Mouse (Mus musculus): ENCODE data around the gene Osr1. TPM values are rescaled to one million over a fixed set of nuclear protein-coding genes. Genes with fewer than 3 reads are reported as not detected.

Gene Osr1
- total and polyA plus RNA-seq, 3 experiments, result not detected

DNA sequence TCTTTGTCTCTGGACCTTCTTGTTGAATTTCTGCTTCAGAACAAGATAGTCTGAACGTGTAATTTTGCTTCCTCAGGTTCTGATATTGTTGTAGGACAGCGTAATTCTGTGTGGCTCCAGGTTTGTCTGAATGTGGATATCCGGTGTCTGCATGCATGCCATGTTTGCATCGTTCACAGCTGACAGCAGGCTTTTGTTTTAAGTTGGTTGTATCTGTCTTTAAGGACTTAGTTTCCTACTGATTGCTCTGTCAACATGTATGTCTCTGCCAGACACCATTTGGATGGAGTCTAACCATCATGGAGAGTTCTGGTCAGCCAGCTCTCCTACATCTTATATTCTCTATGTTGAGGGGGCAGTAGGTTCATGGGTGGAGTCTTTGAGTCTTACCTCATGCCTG is 8.7 kb downstream of the Osr1 start:
- Histone ChIP-seq H3K4me1 (ENCODE audit: control insufficient read depth in 1 of 2, insufficient read depth in 2 of 2) (no peaks in the 10 kb centered on the region), H3K9ac (ENCODE audit: insufficient read depth, low read depth) (no peak overlapping the region), H3K27ac (ENCODE audit: insufficient read depth, low read depth) (no peak overlapping the region), H3K79me2 (replicated peaks; ENCODE audit: control insufficient read depth, extremely low read depth, insufficient read depth, poor library complexity, severe bottlenecking) (no peaks in the 10 kb centered on the region), H3K27me3 (replicated peaks) (no peaks in the 10 kb centered on the region), H3K9me3 (replicated peaks; ENCODE audit: low read length) (no peaks in the 10 kb centered on the region), H3K36me3 (replicated peaks in 1 of 2; ENCODE audit: control insufficient read depth in 1 of 2, insufficient read depth in 1 of 2, low read length in 1 of 2) (no peaks in the 10 kb centered on the region), H3K4me2 (ENCODE audit: insufficient read depth, low read depth, poor library complexity, severe bottlenecking) (no peak overlapping the region), H3K4me3 (replicated peaks in 1 of 3; ENCODE audit: low read depth in 2 of 3, low read length in 2 of 3, poor library complexity in 1 of 3) (no peak overlapping the region)
- in situ Hi-C loops (cut with MboI; ENCODE audit: low pct_ligation_motif_present, low pct_unique_long_range_greater_than_20kb, low sequenced_read_pairs), result loop anchor here (10.0 kb wide), 1 partner anchor 856 kb away; no protein-coding TSS in a partner anchor
- dilution Hi-C loops (cut with MboI; ENCODE audit: extremely low pct_ligation_motif_present, extremely low pct_unique_long_range_greater_than_20kb, low sequenced_read_pairs), result no loop called here
- TF ChIP-seq CTCF (conservative IDR thresholded peaks at IDR 0.05 in 1 of 2, IDR thresholded peaks at IDR 0.05 in 1 of 2; ENCODE audit: low read depth in 2 of 2, low read length in 2 of 2) (no peak), TCF12 (IDR thresholded peaks at IDR 0.05; ENCODE audit: low read depth, low read length) (no peak), EP300 (IDR thresholded peaks at IDR 0.05; ENCODE audit: low read length) (no peak), GABPA (IDR thresholded peaks at IDR 0.05; ENCODE audit: insufficient replicate concordance, low read depth, low read length) (no peak), ZC3H11A (IDR thresholded peaks at IDR 0.05; ENCODE audit: low read depth, low read length) (no peak)
- no peak for DNase-seq (ENCODE audit: extremely low read depth)

DNA sequence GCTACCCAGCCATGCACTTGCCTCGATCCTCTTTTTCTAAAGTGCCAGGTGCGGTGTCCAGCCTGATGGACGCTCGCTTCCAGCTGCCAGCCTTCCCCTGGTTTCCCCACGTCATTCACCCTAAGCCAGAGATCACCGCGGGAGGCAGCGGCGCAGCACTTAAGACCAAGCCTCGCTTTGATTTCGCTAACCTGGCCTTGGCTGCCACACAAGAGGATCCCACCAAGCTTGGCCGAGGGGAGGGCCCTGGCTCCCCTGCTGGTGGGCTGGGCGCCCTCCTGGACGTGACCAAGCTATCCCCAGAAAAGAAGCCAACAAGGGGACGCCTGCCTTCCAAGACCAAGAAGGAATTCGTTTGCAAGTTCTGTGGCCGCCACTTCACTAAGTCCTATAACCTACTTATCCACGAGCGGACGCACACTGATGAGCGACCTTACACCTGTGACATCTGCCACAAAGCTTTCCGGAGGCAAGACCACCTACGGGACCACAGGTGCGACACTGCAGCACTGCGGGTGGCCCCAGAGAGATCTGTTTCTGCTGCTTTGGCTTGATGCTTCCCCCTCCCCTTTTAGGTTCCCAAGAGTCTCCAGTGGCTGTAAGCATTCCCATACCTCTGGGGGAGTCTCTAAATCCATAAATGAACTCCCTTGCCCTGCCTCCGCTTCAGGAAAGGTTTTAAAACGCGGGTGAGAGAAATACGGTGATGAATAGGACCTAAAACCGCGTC is 9.6 kb downstream of the Osr1 start:
- no peak overlapping the region for H3K27ac ChIP-seq (ENCODE audit: insufficient read depth, low read depth)

DNA sequence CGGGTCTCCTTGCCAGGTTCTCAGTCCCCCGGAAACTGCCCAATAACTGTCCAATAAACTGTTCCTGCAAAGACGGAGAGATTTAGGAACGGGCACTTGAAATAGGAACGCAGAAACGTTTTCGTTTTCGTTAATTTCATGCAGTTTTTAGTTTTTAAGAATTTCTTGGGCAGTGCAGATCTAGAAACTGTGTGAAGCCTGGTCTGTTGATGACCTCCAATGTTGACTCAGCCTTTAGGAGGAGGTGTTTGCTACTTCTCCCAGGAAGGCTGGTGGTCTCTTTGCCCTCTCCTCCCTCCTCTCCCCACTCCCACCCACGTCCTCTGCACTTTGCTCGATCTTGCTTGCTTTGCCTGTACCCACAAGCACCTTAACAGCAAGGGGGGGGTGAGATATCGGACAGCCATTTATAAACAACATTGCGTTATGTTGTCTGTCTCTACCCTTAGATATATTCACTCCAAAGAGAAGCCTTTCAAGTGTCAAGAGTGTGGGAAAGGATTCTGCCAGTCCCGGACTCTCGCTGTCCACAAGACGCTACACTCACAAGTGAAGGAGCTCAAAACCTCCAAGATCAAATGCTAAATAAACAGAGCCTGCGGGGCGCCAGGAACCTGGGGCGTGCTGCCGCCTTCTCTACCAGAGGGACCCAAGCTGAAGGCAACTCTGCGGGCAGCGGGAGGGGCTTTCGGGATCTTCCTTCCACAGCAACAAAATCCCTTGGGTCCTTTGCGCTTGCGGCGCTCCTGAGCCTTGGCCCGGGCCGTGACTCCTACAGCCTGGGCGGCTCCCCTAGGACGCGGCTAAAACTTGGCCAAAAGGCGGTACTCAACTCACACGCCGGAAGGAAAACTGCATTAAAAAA is 10.4 kb downstream of the Osr1 start:
- dilution Hi-C loops (cut with MboI; ENCODE audit: extremely low pct_ligation_motif_present, extremely low pct_unique_long_range_greater_than_20kb, low sequenced_read_pairs), result no loop called here
- H3K79me2 ChIP-seq (replicated peaks; ENCODE audit: control insufficient read depth, extremely low read depth, insufficient read depth, poor library complexity, severe bottlenecking), result no peaks in the 10 kb centered on the region
- TF ChIP-seq ELF1 (IDR thresholded peaks at IDR 0.05; ENCODE audit: low read depth, low read length), result no peak
- TF ChIP-seq RCOR1 (conservative IDR thresholded peaks at IDR 0.05; ENCODE audit: low read depth, low read length), result no peak
- no peak for TF ChIP-seq USF1 (IDR thresholded peaks at IDR 0.05; ENCODE audit: low read depth, low read length)
- no peak for TF ChIP-seq ZNF384 (IDR thresholded peaks at IDR 0.05; ENCODE audit: low read depth, low read length)
- TF ChIP-seq ZC3H11A (IDR thresholded peaks at IDR 0.05; ENCODE audit: low read depth, low read length), result no peak
- TF ChIP-seq JUN (IDR thresholded peaks at IDR 0.05; ENCODE audit: insufficient read depth, low read depth, low read length), result no peak
- no peak for TF ChIP-seq ETS1 (conservative IDR thresholded peaks at IDR 0.05; ENCODE audit: low read depth, low read length)
- no peak for TF ChIP-seq TBP (conservative IDR thresholded peaks at IDR 0.05; ENCODE audit: low read depth, low read length)
- no peak for TF ChIP-seq POLR2AphosphoS2 (IDR thresholded peaks at IDR 0.05; ENCODE audit: low read depth, low read length)
- TF ChIP-seq ZKSCAN1 (IDR thresholded peaks at IDR 0.05; ENCODE audit: borderline replicate concordance, low read depth, low read length), result no peak
- no peak for TF ChIP-seq RAD21 (IDR thresholded peaks at IDR 0.05; ENCODE audit: low read depth, low read length)
- TF ChIP-seq JUND (conservative IDR thresholded peaks at IDR 0.05; ENCODE audit: low read depth, low read length), result no peak
- no peak for TF ChIP-seq ZMIZ1 (IDR thresholded peaks at IDR 0.05; ENCODE audit: low read depth, low read length)
- no peak overlapping the region for H3K9ac ChIP-seq (ENCODE audit: insufficient read depth, low read depth)
- no peak overlapping the region for H3K4me3 ChIP-seq (replicated peaks in 1 of 3; ENCODE audit: low read depth in 2 of 3, low read length in 2 of 3, poor library complexity in 1 of 3)
- H3K36me3 ChIP-seq (replicated peaks in 1 of 2; ENCODE audit: control insufficient read depth in 1 of 2, insufficient read depth in 1 of 2, low read length in 1 of 2), result no peaks in the 10 kb centered on the region
- no peak overlapping the region for H3K27ac ChIP-seq (ENCODE audit: insufficient read depth, low read depth)
- no peaks in the 10 kb centered on the region for H3K9me3 ChIP-seq (replicated peaks; ENCODE audit: low read length)
- no peaks in the 10 kb centered on the region for H3K27me3 ChIP-seq (replicated peaks)
- DNase-seq (ENCODE audit: extremely low read depth), result no peak
- in situ Hi-C loops (cut with MboI; ENCODE audit: low pct_ligation_motif_present, low pct_unique_long_range_greater_than_20kb, low sequenced_read_pairs), result no loop called here
- no peaks in the 10 kb centered on the region for H3K4me1 ChIP-seq (ENCODE audit: control insufficient read depth in 1 of 2, insufficient read depth in 2 of 2)
- no peak overlapping the region for H3K4me2 ChIP-seq (ENCODE audit: insufficient read depth, low read depth, poor library complexity, severe bottlenecking)

More for the DNA sequence above, 9.6 kb downstream of the Osr1 start:
- no peaks in the 10 kb centered on the region for H3K79me2 ChIP-seq (replicated peaks; ENCODE audit: control insufficient read depth, extremely low read depth, insufficient read depth, poor library complexity, severe bottlenecking)
- no peak overlapping the region for H3K4me2 ChIP-seq (ENCODE audit: insufficient read depth, low read depth, poor library complexity, severe bottlenecking)
- H3K4me1 ChIP-seq (ENCODE audit: control insufficient read depth in 1 of 2, insufficient read depth in 2 of 2), result no peaks in the 10 kb centered on the region
- H3K9me3 ChIP-seq (replicated peaks; ENCODE audit: low read length), result no peaks in the 10 kb centered on the region
- no peak overlapping the region for H3K4me3 ChIP-seq (replicated peaks in 1 of 3; ENCODE audit: low read depth in 2 of 3, low read length in 2 of 3, poor library complexity in 1 of 3)
- H3K27me3 ChIP-seq (replicated peaks), result no peaks in the 10 kb centered on the region
- H3K36me3 ChIP-seq (replicated peaks in 1 of 2; ENCODE audit: control insufficient read depth in 1 of 2, insufficient read depth in 1 of 2, low read length in 1 of 2), result no peaks in the 10 kb centered on the region
- TF ChIP-seq USF1 (IDR thresholded peaks at IDR 0.05; ENCODE audit: low read depth, low read length), result no peak
- no peak for TF ChIP-seq RAD21 (IDR thresholded peaks at IDR 0.05; ENCODE audit: low read depth, low read length)
- no peak for TF ChIP-seq USF2 (conservative IDR thresholded peaks at IDR 0.05; ENCODE audit: low read depth, low read length)
- TF ChIP-seq JUN (IDR thresholded peaks at IDR 0.05; ENCODE audit: insufficient read depth, low read depth, low read length), result no peak
- TF ChIP-seq KAT2A (IDR thresholded peaks at IDR 0.05; ENCODE audit: insufficient replicate concordance, low read length), result no peak
- TF ChIP-seq ELF1 (IDR thresholded peaks at IDR 0.05; ENCODE audit: low read depth, low read length), result no peak
- no peak for TF ChIP-seq ZKSCAN1 (IDR thresholded peaks at IDR 0.05; ENCODE audit: borderline replicate concordance, low read depth, low read length)
- in situ Hi-C loops (cut with MboI; ENCODE audit: low pct_ligation_motif_present, low pct_unique_long_range_greater_than_20kb, low sequenced_read_pairs), result loop anchor here (10.0 kb wide), 1 partner anchor 855 kb away; no protein-coding TSS in a partner anchor
- no peak overlapping the region for H3K9ac ChIP-seq (ENCODE audit: insufficient read depth, low read depth)
- no peak for DNase-seq (ENCODE audit: extremely low read depth)
- dilution Hi-C loops (cut with MboI; ENCODE audit: extremely low pct_ligation_motif_present, extremely low pct_unique_long_range_greater_than_20kb, low sequenced_read_pairs), result no loop called here
